Mouse (Mus musculus): ENCODE results near the gene Mrvi1. TPM values are rescaled to one million over a fixed set of nuclear protein-coding genes. Genes with fewer than 3 reads are reported as not detected.
A peak's percentile ranks its signal among the peaks of the same experiment; 100 is the strongest.

The Mrvi1 gene
- polyA plus RNA-seq, 1 experiment from 2014 or later = 3.2 TPM

- Histone ChIP-seq H3K4me2 (ENCODE audit: low read depth, low read length) (no peak overlapping the region), H3K4me3 (ENCODE audit: low read length) (no peak overlapping the region), H3K9me3 (replicated peaks; ENCODE audit: control insufficient read depth, low read length) (no peaks in the 10 kb centered on the region), H3K27me3 (ENCODE audit: control insufficient read depth, insufficient read depth, low read length) (no peaks in the 10 kb centered on the region), H3K27ac (ENCODE audit: low read length) (no peak overlapping the region), H3K9ac (ENCODE audit: low read length) (no peak overlapping the region), H3K36me3 (ENCODE audit: control insufficient read depth, insufficient read depth) (no peaks in the 10 kb centered on the region), H3K4me1 (ENCODE audit: control insufficient read depth, insufficient read depth, low read length) (no peaks in the 10 kb centered on the region)
- WGBS = 68% methylated on average over 2 of the region's 2 CpGs
- no peak for ATAC-seq (replicated peaks; ENCODE audit: extremely low read depth, insufficient read depth, low FRiP score)
Measured at GRCm38 (mm10) chr7:110933999-110934398, 48.3 kb downstream of the Mrvi1 start.

GRCm38 (mm10) chr7:110933329-110933728 is 48.9 kb downstream of the Mrvi1 start:
- H3K27ac ChIP-seq (ENCODE audit: low read length) = no peak overlapping the region
- H3K4me1 ChIP-seq (ENCODE audit: control insufficient read depth, insufficient read depth, low read length) = no peaks in the 10 kb centered on the region
- no peaks in the 10 kb centered on the region for H3K36me3 ChIP-seq (ENCODE audit: control insufficient read depth, insufficient read depth)
- no peaks in the 10 kb centered on the region for H3K9me3 ChIP-seq (replicated peaks; ENCODE audit: control insufficient read depth, low read length)
- no peak for ATAC-seq (replicated peaks; ENCODE audit: extremely low read depth, insufficient read depth, low FRiP score)
- no peaks in the 10 kb centered on the region for H3K27me3 ChIP-seq (ENCODE audit: control insufficient read depth, insufficient read depth, low read length)
- H3K4me3 ChIP-seq (ENCODE audit: low read length) = no peak overlapping the region
- no peak overlapping the region for H3K9ac ChIP-seq (ENCODE audit: low read length)
- H3K4me2 ChIP-seq (ENCODE audit: low read depth, low read length) = no peak overlapping the region
- 48% methylated on average over 3 of the region's 3 CpGs for WGBS

DNA sequence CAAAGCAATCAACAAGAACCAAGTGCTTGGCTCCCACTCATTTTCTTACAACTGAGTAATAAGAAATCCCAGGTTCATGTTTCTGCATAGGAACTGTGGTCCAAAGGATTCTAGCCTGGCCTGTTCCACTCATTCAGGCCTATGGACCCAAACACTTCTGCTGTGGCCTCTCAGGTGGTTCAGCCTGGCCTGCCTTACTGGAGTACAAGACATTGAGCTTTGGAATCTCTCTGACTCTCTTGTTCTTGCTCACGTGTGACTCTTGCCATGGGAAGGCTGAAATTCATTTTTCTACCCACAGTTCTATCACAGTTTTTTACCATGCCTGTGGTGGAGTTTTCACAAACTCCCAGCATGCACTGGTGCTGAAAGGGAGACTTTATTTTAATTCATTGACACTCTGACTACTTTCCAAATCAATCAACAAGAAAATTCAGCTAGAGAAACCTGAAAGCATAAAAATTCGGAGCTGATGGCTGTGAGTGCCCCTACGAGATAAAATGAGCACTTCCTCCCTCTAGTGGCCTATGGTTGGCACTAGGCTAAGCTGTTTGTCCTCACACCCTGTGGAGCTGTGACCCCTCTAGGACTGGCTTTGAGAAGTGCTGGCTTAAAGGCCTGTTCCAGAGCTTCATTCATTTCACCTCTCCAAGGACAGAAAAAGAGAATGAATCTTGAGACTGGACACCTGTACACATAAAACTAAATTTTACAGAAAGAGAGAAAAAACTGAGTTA is 52.0 kb downstream of the Mrvi1 start:
- H3K4me3 ChIP-seq (ENCODE audit: low read length) = no peak overlapping the region
- H3K36me3 ChIP-seq (ENCODE audit: control insufficient read depth, insufficient read depth) = no peaks in the 10 kb centered on the region
- 0 out of 2 replicates have a peak, but pooled peaks have one; percentile 58 for ATAC-seq (replicated peaks; ENCODE audit: extremely low read depth, insufficient read depth, low FRiP score)
- WGBS = 22% methylated on average over 3 of the region's 3 CpGs
- H3K27me3 ChIP-seq (ENCODE audit: control insufficient read depth, insufficient read depth, low read length) = no peaks in the 10 kb centered on the region
- H3K27ac ChIP-seq (ENCODE audit: low read length) = no peak overlapping the region
- H3K9me3 ChIP-seq (replicated peaks; ENCODE audit: control insufficient read depth, low read length) = no peaks in the 10 kb centered on the region
- H3K9ac ChIP-seq (ENCODE audit: low read length) = no peak overlapping the region
- H3K4me1 ChIP-seq (ENCODE audit: control insufficient read depth, insufficient read depth, low read length) = no peaks in the 10 kb centered on the region
- no peak overlapping the region for H3K4me2 ChIP-seq (ENCODE audit: low read depth, low read length)

- Histone ChIP-seq H3K27ac (ENCODE audit: low read length) (no peak overlapping the region), H3K4me1 (ENCODE audit: control insufficient read depth, insufficient read depth, low read length) (no peaks in the 10 kb centered on the region), H3K4me2 (ENCODE audit: low read depth, low read length) (no peak overlapping the region), H3K9me3 (replicated peaks; ENCODE audit: control insufficient read depth, low read length) (no peaks in the 10 kb centered on the region), H3K36me3 (ENCODE audit: control insufficient read depth, insufficient read depth) (no peaks in the 10 kb centered on the region), H3K27me3 (ENCODE audit: control insufficient read depth, insufficient read depth, low read length) (no peaks in the 10 kb centered on the region), H3K9ac (ENCODE audit: low read length) (no peak overlapping the region), H3K4me3 (ENCODE audit: low read length) (no peak overlapping the region)
- no peak for ATAC-seq (replicated peaks; ENCODE audit: extremely low read depth, insufficient read depth, low FRiP score)
- 61% methylated on average over 4 of the region's 4 CpGs for WGBS
Measured at GRCm38 (mm10) chr7:110926562-110926961, 55.7 kb downstream of the Mrvi1 start.

GRCm38 (mm10) chr7:110920331-110921261 is 61.7 kb downstream of the Mrvi1 start:
- Histone ChIP-seq H3K36me3 (ENCODE audit: control insufficient read depth, insufficient read depth) (no peaks in the 10 kb centered on the region), H3K27ac (ENCODE audit: low read length) (no peak overlapping the region), H3K9ac (ENCODE audit: low read length) (no peak overlapping the region), H3K27me3 (ENCODE audit: control insufficient read depth, insufficient read depth, low read length) (no peaks in the 10 kb centered on the region), H3K9me3 (replicated peaks; ENCODE audit: control insufficient read depth, low read length) (no peaks in the 10 kb centered on the region), H3K4me1 (ENCODE audit: control insufficient read depth, insufficient read depth, low read length) (peaks cover 5% of the 10 kb centered on the region; the same call in 1 of the 2 replicates), H3K4me3 (ENCODE audit: low read length) (no peak overlapping the region), H3K4me2 (ENCODE audit: low read depth, low read length) (no peak overlapping the region)
- no peak for ATAC-seq (replicated peaks; ENCODE audit: extremely low read depth, insufficient read depth, low FRiP score)
- 59% methylated on average over 19 of the region's 19 CpGs for WGBS

GRCm38 (mm10) chr7:110919721-110920120 is 62.5 kb downstream of the Mrvi1 start:
- no peak for ATAC-seq (replicated peaks; ENCODE audit: extremely low read depth, insufficient read depth, low FRiP score)
- Histone ChIP-seq H3K4me3 (ENCODE audit: low read length) (no peak overlapping the region), H3K4me1 (ENCODE audit: control insufficient read depth, insufficient read depth, low read length) (peaks cover 5% of the 10 kb centered on the region; the same call in 1 of the 2 replicates), H3K4me2 (ENCODE audit: low read depth, low read length) (no peak overlapping the region), H3K36me3 (ENCODE audit: control insufficient read depth, insufficient read depth) (no peaks in the 10 kb centered on the region), H3K9me3 (replicated peaks; ENCODE audit: control insufficient read depth, low read length) (no peaks in the 10 kb centered on the region), H3K9ac (ENCODE audit: low read length) (no peak overlapping the region), H3K27me3 (ENCODE audit: control insufficient read depth, insufficient read depth, low read length) (no peaks in the 10 kb centered on the region), H3K27ac (ENCODE audit: low read length) (no peak overlapping the region)
- WGBS = 60% methylated on average over 3 of the region's 3 CpGs

DNA sequence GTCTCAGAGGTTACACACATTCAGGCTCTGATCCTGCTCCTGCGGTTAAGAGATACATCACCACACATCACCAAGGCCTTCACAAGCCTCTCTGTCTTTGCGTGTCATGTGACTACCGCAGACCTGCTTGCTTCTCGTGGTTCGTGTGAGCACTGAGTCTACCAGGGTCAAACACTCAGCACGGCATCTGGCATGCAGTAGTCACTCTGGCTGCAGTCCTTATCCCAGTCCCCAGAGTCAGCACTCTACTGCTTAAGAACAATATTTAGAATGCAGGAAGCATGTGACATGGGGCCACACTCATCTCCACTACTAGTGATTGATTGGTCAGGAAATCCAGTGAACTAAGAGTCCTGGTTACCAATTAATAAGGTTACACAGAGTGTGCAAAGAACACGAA is 66.3 kb downstream of the Mrvi1 start:
- Histone ChIP-seq H3K36me3 (ENCODE audit: control insufficient read depth, insufficient read depth) (no peaks in the 10 kb centered on the region), H3K4me3 (ENCODE audit: low read length) (no peak overlapping the region), H3K4me2 (ENCODE audit: low read depth, low read length) (no peak overlapping the region), H3K9me3 (replicated peaks; ENCODE audit: control insufficient read depth, low read length) (no peaks in the 10 kb centered on the region), H3K9ac (ENCODE audit: low read length) (no peak overlapping the region), H3K27ac (ENCODE audit: low read length) (no peak overlapping the region), H3K4me1 (ENCODE audit: control insufficient read depth, insufficient read depth, low read length) (peaks cover 5% of the 10 kb centered on the region; the same call in 1 of the 2 replicates), H3K27me3 (ENCODE audit: control insufficient read depth, insufficient read depth, low read length) (no peaks in the 10 kb centered on the region)
- WGBS = 51% methylated on average over 7 of the region's 7 CpGs
- no peak for ATAC-seq (replicated peaks; ENCODE audit: extremely low read depth, insufficient read depth, low FRiP score)

GRCm38 (mm10) chr7:110914531-110914930 is 67.7 kb downstream of the Mrvi1 start:
- H3K4me2 ChIP-seq (ENCODE audit: low read depth, low read length) = no peak overlapping the region
- no peaks in the 10 kb centered on the region for H3K27me3 ChIP-seq (ENCODE audit: control insufficient read depth, insufficient read depth, low read length)
- H3K4me1 ChIP-seq (ENCODE audit: control insufficient read depth, insufficient read depth, low read length) = 0 out of 2 replicates have a peak, but pooled peaks cover 1% of the 10 kb centered on the region
- no peak overlapping the region for H3K9ac ChIP-seq (ENCODE audit: low read length)
- no peak for ATAC-seq (replicated peaks; ENCODE audit: extremely low read depth, insufficient read depth, low FRiP score)
- WGBS = 46% methylated on average over 3 of the region's 3 CpGs
- no peaks in the 10 kb centered on the region for H3K9me3 ChIP-seq (replicated peaks; ENCODE audit: control insufficient read depth, low read length)
- no peaks in the 10 kb centered on the region for H3K36me3 ChIP-seq (ENCODE audit: control insufficient read depth, insufficient read depth)
- no peak overlapping the region for H3K4me3 ChIP-seq (ENCODE audit: low read length)
- no peak overlapping the region for H3K27ac ChIP-seq (ENCODE audit: low read length)

- no peak overlapping the region for H3K9ac ChIP-seq (ENCODE audit: low read length)
- no peak overlapping the region for H3K4me3 ChIP-seq (ENCODE audit: low read length)
- 91% methylated on average over 4 of the region's 4 CpGs for WGBS
- H3K27me3 ChIP-seq (ENCODE audit: control insufficient read depth, insufficient read depth, low read length) = no peaks in the 10 kb centered on the region
- H3K4me2 ChIP-seq (ENCODE audit: low read depth, low read length) = no peak overlapping the region
- ATAC-seq (replicated peaks; ENCODE audit: extremely low read depth, insufficient read depth, low FRiP score) = no peak
- H3K4me1 ChIP-seq (ENCODE audit: control insufficient read depth, insufficient read depth, low read length) = no peaks in the 10 kb centered on the region
- no peak overlapping the region for H3K27ac ChIP-seq (ENCODE audit: low read length)
- no peaks in the 10 kb centered on the region for H3K36me3 ChIP-seq (ENCODE audit: control insufficient read depth, insufficient read depth)
- no peaks in the 10 kb centered on the region for H3K9me3 ChIP-seq (replicated peaks; ENCODE audit: control insufficient read depth, low read length)
Measured at GRCm38 (mm10) chr7:110913754-110914153, 68.5 kb downstream of the Mrvi1 start.

All from heart, embryonic 16.5 days (tissue).